In genomic region chr17:49384217-49384943, GRCm38 (mm10) we compare ENCODE assay signal across 17 mouse cellular contexts. TPM values are rescaled to one million over a fixed set of nuclear protein-coding genes. Genes with fewer than 3 reads are reported as not detected.
DNase-seq lines count a peak whose midpoint lies in the region; ATAC-seq lines count a peak whose summit lies in the region.
"Had no signal": no experiment of that assay in that cellular context is flagged by ENCODE, and none has a peak within 500 bp of the region (broad histone marks: within the 10 kb centered on the region; RNA-seq: fewer than 3 reads in every experiment).

No protein-coding gene starts in this region.

- no peaks in the 10 kb centered on the region for H3K27me3 ChIP-seq in hindbrain, embryonic 13.5 days
- H3K27me3 ChIP-seq in hindbrain, embryonic 12.5 days = no peaks in the 10 kb centered on the region
- no peaks in the 10 kb centered on the region for H3K27me3 ChIP-seq in embryonic facial prominence, embryonic 10.5 days (replicated peaks; ENCODE audit: low read depth, poor library complexity, severe bottlenecking)
- peaks cover 3% of the 10 kb centered on the region for H3K27me3 ChIP-seq in megakaryocyte, embryonic 14.5 days (replicated peaks)
- H3K27me3 ChIP-seq: liver, embryonic 13.5 days had no signal

- no peak overlapping the region for H3K9ac ChIP-seq in hindbrain, embryonic 13.5 days
- no peak overlapping the region for H3K9ac ChIP-seq in hindbrain, embryonic 12.5 days
- H3K9ac ChIP-seq: heart, embryonic 15.5 days; liver, embryonic 13.5 days had no signal

- no peak overlapping the region for H3K4me2 ChIP-seq in hindbrain, embryonic 13.5 days
- H3K4me2 ChIP-seq in hindbrain, embryonic 12.5 days (replicated peaks) = no peak overlapping the region
- H3K4me2 ChIP-seq: heart, embryonic 15.5 days; liver, embryonic 13.5 days had no signal

- peak; percentile 34 for DNase-seq in MN1 (ENCODE audit: low spot score)
- DNase-seq in embryonic facial prominence, embryonic 10.5 days (ENCODE audit: low spot score) = peak; percentile 12
- no peak for DNase-seq in kidney, adult 9 months
- DNase-seq in layer of hippocampus, adult 9-10 months (ENCODE audit: low spot score) = no peak
- no peak for DNase-seq in gastrocnemius, adult 18-20 months (ENCODE audit: low spot score)
- DNase-seq: adrenal gland, postnatal 36 days; cerebellum, adult 8-10 months; gastrocnemius, postnatal 25 days; kidney, adult 11 months; liver, embryonic 13.5 days; lung, postnatal 36 days; right cerebral cortex, postnatal 25 days had no signal

- H3K4me3 ChIP-seq in hindbrain, embryonic 13.5 days = no peak overlapping the region
- H3K4me3 ChIP-seq in hindbrain, embryonic 12.5 days = no peak overlapping the region
- H3K4me3 ChIP-seq in embryonic facial prominence, embryonic 10.5 days = no peak overlapping the region
- H3K4me3 ChIP-seq in megakaryocyte, embryonic 14.5 days (replicated peaks) = peak overlapping the region; percentile 20
- H3K4me3 ChIP-seq: erythroblast, embryonic 14.5 days; heart, embryonic 15.5 days; liver, embryonic 13.5 days had no signal

- peaks cover 7% of the 10 kb centered on the region for H3K4me1 ChIP-seq in hindbrain, embryonic 13.5 days (replicated peaks)
- H3K4me1 ChIP-seq in hindbrain, embryonic 12.5 days = 0 out of 2 replicates have a peak, but pooled peaks cover 6% of the 10 kb centered on the region
- peaks cover 6% of the 10 kb centered on the region; the same call in 1 of the 2 replicates for H3K4me1 ChIP-seq in embryonic facial prominence, embryonic 10.5 days
- no peaks in the 10 kb centered on the region; the same call in 1 of the 2 replicates for H3K4me1 ChIP-seq in megakaryocyte, embryonic 14.5 days
- H3K4me1 ChIP-seq: liver, embryonic 13.5 days had no signal

- 57% methylated on average over 6 of the region's 6 CpGs for WGBS in hindbrain, embryonic 13.5 days
- WGBS in hindbrain, embryonic 12.5 days = 64% methylated on average over 6 of the region's 6 CpGs
- 48% methylated on average over 6 of the region's 6 CpGs for WGBS in embryonic facial prominence, embryonic 10.5 days

- H3K9me3 ChIP-seq in hindbrain, embryonic 13.5 days = no peaks in the 10 kb centered on the region
- H3K9me3 ChIP-seq in hindbrain, embryonic 12.5 days (replicated peaks) = no peaks in the 10 kb centered on the region
- no peaks in the 10 kb centered on the region for H3K9me3 ChIP-seq in embryonic facial prominence, embryonic 10.5 days
- H3K9me3 ChIP-seq in megakaryocyte, embryonic 14.5 days = peaks cover 21% of the 10 kb centered on the region
- H3K9me3 ChIP-seq: heart, embryonic 15.5 days had no signal

- H3K27ac ChIP-seq in hindbrain, embryonic 13.5 days = no peak overlapping the region
- no peak overlapping the region for H3K27ac ChIP-seq in hindbrain, embryonic 12.5 days
- no peak overlapping the region for H3K27ac ChIP-seq in embryonic facial prominence, embryonic 10.5 days (replicated peaks)
- H3K27ac ChIP-seq: heart, embryonic 15.5 days; liver, embryonic 13.5 days had no signal

- peak; percentile 83 for ATAC-seq in hindbrain, embryonic 13.5 days (ENCODE audit: low FRiP score)
- ATAC-seq in hindbrain, embryonic 12.5 days (ENCODE audit: low FRiP score) = no peak

- no peaks in the 10 kb centered on the region for H3K36me3 ChIP-seq in hindbrain, embryonic 13.5 days
- no peaks in the 10 kb centered on the region for H3K36me3 ChIP-seq in hindbrain, embryonic 12.5 days
- H3K36me3 ChIP-seq in embryonic facial prominence, embryonic 10.5 days (replicated peaks) = no peaks in the 10 kb centered on the region
- no peaks in the 10 kb centered on the region for H3K36me3 ChIP-seq in megakaryocyte, embryonic 14.5 days (replicated peaks; ENCODE audit: low read length)
- H3K36me3 ChIP-seq: heart, embryonic 15.5 days; liver, embryonic 13.5 days had no signal

RNA-seq across cellular contexts. Expression of gene Mocs1, which starts 43.8 kb away (rescaled TPM):
- 3.5 and 4.2 TPM in 2 replicates for polyA plus RNA-seq in hindbrain, embryonic 13.5 days (2015; fragmentation: Nextera tagmentation; extraction: Ambion mirVana)
- 5.0 and 5.5 TPM in 2 replicates for polyA plus RNA-seq in hindbrain, embryonic 12.5 days (2016; fragmentation: Nextera tagmentation; extraction: Ambion mirVana)
- 6.4 and 7.4 TPM in 2 replicates for polyA plus RNA-seq in embryonic facial prominence, embryonic 10.5 days (2016; fragmentation: Nextera tagmentation; extraction: Ambion mirVana)
- polyA plus RNA-seq in megakaryocyte, embryonic 14.5 days (2012; ENCODE audit: insufficient read depth, low replicate concordance) = 11.0 and 12.8 TPM in 2 replicates
- total RNA-seq in gastrocnemius, adult 18-20 months (2021) = 10 to 100 TPM; 16.5 to 16.9 TPM

Comparison
In these comparisons a context has a peak if more than half of its experiments do, and no peak if none do; other contexts are left out.
1. DNase-seq: peak in MN1 (single experiment) and embryonic facial prominence, embryonic 10.5 days (single experiment); none in kidney, adult 9 months (single experiment), layer of hippocampus, adult 9-10 months (single experiment) and gastrocnemius, adult 18-20 months (single experiment).